Mouse (Mus musculus): ENCODE data around the gene Cgrrf1.
"Not testable (repeated sequence)": the region's sequence is repeated elsewhere in the genome, so short reads cannot be mapped to it uniquely, and the experiment has no call there.

The Cgrrf1 gene

DNA sequence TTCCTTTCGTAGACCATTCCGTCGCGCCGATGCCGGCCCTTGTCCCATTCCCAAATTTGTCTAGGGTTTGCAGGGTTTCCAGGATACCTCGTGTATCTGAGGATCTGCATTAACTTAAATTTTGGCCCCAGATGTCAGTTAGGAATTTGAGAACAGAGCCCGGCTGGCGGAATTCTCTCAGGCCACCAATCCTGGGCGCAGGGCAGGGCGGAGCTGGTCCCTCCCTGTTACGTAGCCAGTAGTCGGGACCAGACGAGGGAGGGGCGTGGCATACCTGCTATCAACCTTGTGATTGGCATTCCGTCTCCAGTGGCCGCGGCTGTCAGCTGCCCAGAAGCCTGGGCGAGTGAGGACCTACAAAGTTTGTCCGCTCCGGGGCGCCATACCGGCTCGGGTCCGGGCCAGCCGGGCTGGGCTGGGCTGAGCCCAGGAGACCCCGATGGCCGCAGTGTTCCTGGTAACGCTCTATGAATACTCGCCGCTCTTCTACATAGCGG, at the start of gene Cgrrf1:
Gene Cgrrf1, plus strand, starts transcription at position 289 of the 497 bp plus-strand sequence.
- peak; percentile 96 for DNase-seq (ENCODE audit: low spot score)

- no peak for DNase-seq (ENCODE audit: low spot score)
These were observed 49.6 kb upstream of the Cgrrf1 start for GRCm38 (mm10) chr14:46782187-46782828.

GRCm38 (mm10) chr14:46783327-46783926, 48.5 kb upstream of the Cgrrf1 start:
- no peak for DNase-seq (ENCODE audit: low spot score)

DNA sequence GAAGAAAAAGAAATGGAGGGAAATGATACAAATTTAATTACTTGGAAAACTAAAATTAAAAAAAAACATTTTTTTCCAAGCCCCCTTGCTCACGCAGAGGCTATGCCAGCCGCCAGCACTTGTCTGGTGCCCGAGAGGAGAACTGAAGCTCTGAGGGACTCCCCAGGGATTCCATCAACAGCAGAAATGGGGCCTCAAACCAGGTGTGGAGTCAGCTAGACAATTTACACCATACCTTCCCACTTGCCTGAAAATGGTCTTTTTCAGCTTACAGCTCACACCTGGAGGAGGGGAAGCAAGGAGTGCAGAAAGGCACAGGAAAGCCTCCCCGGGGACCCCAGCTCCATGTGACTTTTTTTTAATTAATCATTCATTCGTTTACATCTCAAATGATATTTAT, 46.7 kb upstream of the Cgrrf1 start:
- DNase-seq (ENCODE audit: low spot score), result no peak

DNA sequence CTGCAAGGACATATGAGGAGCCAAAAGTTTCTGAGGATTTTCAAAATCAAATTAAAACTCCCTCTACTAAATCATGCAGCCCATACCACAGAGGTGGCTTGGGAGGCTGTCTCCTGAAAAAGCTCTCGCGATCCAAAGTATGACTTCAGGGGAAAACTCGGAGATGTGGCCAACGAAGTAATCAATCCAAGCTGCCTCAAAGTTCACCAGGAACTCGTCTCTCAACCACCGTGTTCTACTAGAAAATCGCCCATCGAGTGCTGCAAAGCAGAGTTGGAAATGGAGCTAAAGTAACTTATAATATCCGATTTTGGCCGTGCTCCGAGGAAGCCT, 44.5 kb upstream of the Cgrrf1 start:
- no peak for DNase-seq (ENCODE audit: low spot score)

GRCm38 (mm10) chr14:46787787-46788504, 44.0 kb upstream of the Cgrrf1 start, which contains the start of gene Cnih1:
Gene Cnih1 (minus strand): TSS chr14:46788411.
- peak; percentile 90 for DNase-seq (ENCODE audit: low spot score)

DNA sequence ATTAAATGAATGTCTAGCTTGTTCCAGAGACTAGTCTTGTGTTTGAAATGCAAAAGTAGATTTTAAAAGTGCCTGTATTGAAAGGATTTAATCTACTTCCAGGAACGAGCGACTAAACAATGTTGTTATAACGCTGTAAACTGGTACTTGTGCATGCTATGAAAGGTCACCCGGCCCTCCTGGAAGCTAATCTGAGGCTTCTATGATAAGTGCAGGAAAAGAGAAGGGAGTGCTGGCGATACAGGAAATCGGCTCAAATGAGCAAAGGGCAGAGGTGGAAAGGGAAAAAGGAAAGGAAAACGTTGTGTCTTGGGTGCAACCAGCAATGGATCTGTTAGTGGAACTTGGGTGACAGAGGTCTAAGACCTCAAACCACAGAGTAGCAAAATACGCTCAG, 43.4 kb upstream of the Cgrrf1 start:
- DNase-seq (ENCODE audit: low spot score), result no peak

- DNase-seq (ENCODE audit: low spot score), result no peak
These were observed 41.6 kb upstream of the Cgrrf1 start for GRCm38 (mm10) chr14:46790303-46790702.

DNA sequence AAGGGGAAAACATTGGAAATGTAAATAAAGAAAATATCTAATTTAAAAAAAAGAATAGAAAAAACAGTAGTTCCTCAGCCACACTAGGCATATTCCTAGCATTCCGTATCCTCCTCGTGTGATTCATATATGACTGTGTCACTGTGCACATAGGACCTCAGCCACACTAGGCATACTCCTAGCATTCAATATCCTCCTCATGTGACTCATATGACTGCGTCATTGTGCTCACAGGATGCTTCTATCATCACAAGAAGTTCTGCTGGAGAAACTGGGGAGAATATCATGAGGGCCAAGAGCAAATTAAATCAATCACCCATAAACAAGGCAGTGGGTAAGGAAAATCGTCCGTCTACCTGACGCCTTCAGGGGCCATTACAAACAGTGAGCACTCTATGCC, 41.2 kb upstream of the Cgrrf1 start:
- no peak for DNase-seq (ENCODE audit: low spot score)

- peak; percentile 23 for DNase-seq (ENCODE audit: low spot score)
These were observed 37.8 kb upstream of the Cgrrf1 start for GRCm38 (mm10) chr14:46794157-46794556.

- no peak for DNase-seq (ENCODE audit: low spot score)
These were observed 31.1 kb upstream of the Cgrrf1 start for GRCm38 (mm10) chr14:46800684-46801345.

- DNase-seq (ENCODE audit: low spot score), result no peak
These were observed 28.7 kb upstream of the Cgrrf1 start for GRCm38 (mm10) chr14:46803259-46803658.

GRCm38 (mm10) chr14:46803791-46804190, 28.1 kb upstream of the Cgrrf1 start:
- no peak for DNase-seq (ENCODE audit: low spot score)

GRCm38 (mm10) chr14:46806186-46806585, 25.7 kb upstream of the Cgrrf1 start:
- no peak for DNase-seq (ENCODE audit: low spot score)

- no peak for DNase-seq (ENCODE audit: low spot score)
These were observed 24.0 kb upstream of the Cgrrf1 start for GRCm38 (mm10) chr14:46807927-46808326.

DNA sequence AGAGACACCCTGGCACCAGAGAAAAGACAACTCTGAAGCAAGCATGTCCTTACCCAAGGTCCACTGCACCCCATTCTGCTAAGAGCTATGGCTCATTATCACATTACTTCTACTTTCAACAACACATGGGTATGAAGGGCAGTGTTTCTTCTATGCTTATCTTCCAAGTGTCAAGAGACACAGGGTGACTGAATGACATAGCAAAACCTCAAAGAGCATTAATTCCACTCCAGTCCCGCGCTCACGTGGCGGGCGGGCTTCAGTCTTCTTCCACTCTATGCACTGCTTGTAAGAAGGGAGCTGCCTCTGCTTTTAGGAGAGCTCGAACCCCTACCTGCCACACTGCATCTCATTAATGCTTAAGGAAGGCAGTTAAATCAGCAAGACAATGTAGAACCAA, 16.3 kb upstream of the Cgrrf1 start:
- DNase-seq (ENCODE audit: low spot score), result no peak

DNA sequence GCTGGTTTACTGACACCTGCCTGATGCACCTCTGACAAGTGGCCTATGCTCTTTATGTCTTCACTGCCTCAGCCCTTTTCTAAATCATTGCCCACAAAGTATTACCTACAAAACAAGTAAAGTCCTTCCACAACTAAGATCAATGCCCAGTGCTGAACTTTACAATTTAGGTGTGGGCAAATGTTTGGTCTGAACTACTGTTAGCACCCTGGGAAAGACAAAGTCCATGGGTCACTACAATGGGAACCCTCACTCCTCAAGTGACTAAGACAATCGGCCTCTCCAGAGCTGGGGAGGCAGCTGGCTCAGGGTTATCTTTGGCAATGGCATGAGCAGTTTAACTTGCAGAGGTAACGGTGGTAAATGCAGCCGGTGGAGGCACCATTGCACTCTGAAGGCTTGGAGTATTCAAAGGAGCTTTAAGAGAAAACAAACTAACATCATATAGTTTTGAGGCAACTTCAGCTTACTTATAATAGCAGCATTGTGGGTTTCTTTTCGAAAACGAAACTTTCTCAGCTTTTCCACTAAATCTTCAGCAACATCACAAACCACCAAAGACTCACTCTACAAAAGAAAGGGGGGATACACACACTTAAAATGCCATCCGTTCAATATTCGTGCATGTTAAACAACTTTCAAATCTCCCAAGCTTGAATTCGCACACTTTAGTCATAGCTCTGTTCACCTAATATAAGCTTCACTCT, 14.9 kb upstream of the Cgrrf1 start:
- no peak for DNase-seq (ENCODE audit: low spot score)

GRCm38 (mm10) chr14:46818743-46819142, 13.2 kb upstream of the Cgrrf1 start:
- no peak for DNase-seq (ENCODE audit: low spot score)

GRCm38 (mm10) chr14:46819961-46820360, 12.0 kb upstream of the Cgrrf1 start:
- DNase-seq (ENCODE audit: low spot score), result not testable (repeated sequence)

DNA sequence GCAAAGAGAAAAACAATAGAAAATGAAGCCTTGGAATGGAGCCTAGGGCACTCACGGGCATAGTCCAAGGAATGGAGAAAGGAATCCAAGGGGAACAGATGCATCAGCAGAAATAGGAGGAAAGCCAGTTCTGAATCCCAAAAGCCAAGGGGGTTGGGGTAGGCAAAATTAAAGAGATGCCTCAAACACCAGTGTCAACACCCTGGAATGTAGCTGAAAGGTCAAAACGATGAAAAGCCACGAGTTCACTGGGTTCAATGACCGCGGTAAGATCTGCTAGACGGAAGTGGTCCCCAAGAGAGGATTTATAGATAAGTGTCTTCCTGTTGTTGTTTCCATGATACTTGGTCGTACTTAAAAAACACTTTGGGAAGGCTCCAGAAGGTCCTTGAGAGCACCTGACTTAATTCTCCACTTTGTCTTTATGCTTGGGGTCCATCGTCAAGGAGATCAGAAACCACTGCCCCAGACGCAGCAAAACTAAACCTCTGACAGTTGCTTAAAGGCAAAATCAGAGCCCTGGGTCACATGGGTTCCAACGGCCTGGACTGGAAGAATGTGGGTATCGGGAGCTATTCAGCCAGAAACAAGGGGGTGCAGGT, 10.6 kb upstream of the Cgrrf1 start:
- DNase-seq (ENCODE audit: low spot score), result no peak

- peak; percentile 93 for DNase-seq (ENCODE audit: low spot score)
These were observed 9.8 kb upstream of the Cgrrf1 start, which contains the start of gene Gmfb for GRCm38 (mm10) chr14:46821873-46822716. Gene Gmfb (minus strand): TSS chr14:46822242.
